Mouse (Mus musculus): ENCODE results near the gene Peak1. TPM values are rescaled to one million over a fixed set of nuclear protein-coding genes. Genes with fewer than 3 reads are reported as not detected.

Gene Peak1
- polyA plus RNA-seq, 1 experiment from 2014 or later: 32.2 TPM

DNA sequence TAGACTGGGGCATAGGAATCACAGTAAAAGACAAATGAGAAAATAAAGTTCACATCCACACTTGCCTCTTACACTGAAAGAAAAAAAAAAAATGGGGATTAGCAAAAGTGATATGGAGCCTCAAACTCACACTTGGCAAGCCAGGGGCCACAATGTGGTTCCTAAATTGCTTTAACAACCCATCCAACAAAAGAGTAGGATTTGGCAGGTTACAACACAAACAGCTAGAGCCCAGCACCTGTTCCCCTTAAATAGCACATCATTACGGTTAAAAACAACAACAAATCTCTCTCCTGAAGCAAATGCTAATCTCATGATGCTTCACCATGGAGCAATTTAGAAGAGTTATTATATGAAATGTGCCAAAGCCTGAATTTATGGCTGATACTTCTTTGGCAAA is 2.5 kb downstream of the Peak1 start:
- ATAC-seq (ENCODE audit: insufficient read depth) (no peak), DNase-seq (peak; percentile 56)
- H3K27me3 ChIP-seq (ENCODE audit: insufficient read depth, low read length): no peaks in the 10 kb centered on the region
- no peaks in the 10 kb centered on the region for H3K9me3 ChIP-seq (ENCODE audit: low read depth, low read length)
- no peak overlapping the region for H3K4me3 ChIP-seq (ENCODE audit: low read depth, low read length)
- 52% methylated on average over 1 of the region's 1 CpGs for WGBS
- peak overlapping the region; percentile 84 for H3K4me2 ChIP-seq
- H3K27ac ChIP-seq (ENCODE audit: low read depth): no peak overlapping the region
- no peak overlapping the region for H3K9ac ChIP-seq
- H3K4me1 ChIP-seq (ENCODE audit: insufficient read depth): no peaks in the 10 kb centered on the region; the same call in 1 of the 2 replicates
- no peak for TF ChIP-seq CTCF (IDR thresholded peaks at IDR 0.05; ENCODE audit: low read depth)
- H3K36me3 ChIP-seq (ENCODE audit: insufficient read depth): no peaks in the 10 kb centered on the region

DNA sequence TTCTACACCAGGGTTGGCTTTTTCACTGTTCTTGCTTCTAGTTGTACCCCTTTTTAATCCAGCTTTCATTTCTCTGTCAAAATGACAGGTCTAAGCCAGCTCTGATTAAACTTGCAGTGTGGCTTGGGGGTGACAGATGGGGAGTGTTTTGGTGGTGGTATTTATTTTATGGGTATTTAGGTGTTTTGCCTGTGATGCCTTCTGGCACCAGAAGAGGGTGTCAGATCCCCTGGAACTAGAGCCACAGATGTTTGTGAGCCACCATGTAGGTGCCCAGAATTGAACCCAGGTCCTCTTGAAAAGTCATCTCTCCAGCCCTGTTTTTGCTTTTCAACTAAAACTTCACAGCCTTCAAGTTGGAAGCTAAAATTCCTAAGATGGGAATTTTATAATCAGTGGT is 3.5 kb downstream of the Peak1 start:
- DNase-seq (no peak), ATAC-seq (ENCODE audit: insufficient read depth) (no peak)
- Histone ChIP-seq H3K27ac (ENCODE audit: low read depth) (no peak overlapping the region), H3K27me3 (ENCODE audit: insufficient read depth, low read length) (no peaks in the 10 kb centered on the region), H3K9me3 (ENCODE audit: low read depth, low read length) (no peaks in the 10 kb centered on the region), H3K9ac (no peak overlapping the region), H3K4me3 (ENCODE audit: low read depth, low read length) (no peak overlapping the region), H3K4me1 (ENCODE audit: insufficient read depth) (no peaks in the 10 kb centered on the region; the same call in 1 of the 2 replicates), H3K36me3 (ENCODE audit: insufficient read depth) (no peaks in the 10 kb centered on the region), H3K4me2 (no peak overlapping the region)
- 0 out of 2 replicates have a peak, but pooled peaks have one; percentile 12 for TF ChIP-seq CTCF (IDR thresholded peaks at IDR 0.05; ENCODE audit: low read depth)

DNA sequence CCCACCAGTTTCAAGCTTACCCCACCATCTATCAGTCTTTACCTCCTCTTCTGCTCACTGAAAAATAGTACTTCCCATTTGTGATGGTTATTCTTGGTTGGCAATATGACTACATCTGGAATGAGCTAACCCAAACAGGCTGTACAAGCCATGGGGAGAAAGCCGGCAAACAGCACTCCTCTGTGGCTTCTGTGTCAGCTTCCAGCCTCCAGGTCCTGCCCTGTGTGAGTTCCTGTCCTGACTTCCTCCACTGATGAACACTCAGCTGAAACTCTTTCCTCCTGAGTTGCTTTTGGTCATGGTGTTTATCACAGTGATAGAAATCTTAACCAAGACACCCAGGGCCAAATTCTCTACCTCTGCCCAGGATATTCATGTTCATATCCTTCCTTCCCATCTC is 5.2 kb downstream of the Peak1 start:
- DNase-seq: no peak
- 67% methylated on average over 1 of the region's 1 CpGs for WGBS
- Histone ChIP-seq H3K9ac (no peak overlapping the region), H3K4me2 (no peak overlapping the region), H3K9me3 (ENCODE audit: low read depth, low read length) (no peaks in the 10 kb centered on the region), H3K27ac (ENCODE audit: low read depth) (no peak overlapping the region), H3K36me3 (ENCODE audit: insufficient read depth) (no peaks in the 10 kb centered on the region), H3K4me1 (ENCODE audit: insufficient read depth) (no peaks in the 10 kb centered on the region; the same call in 1 of the 2 replicates), H3K4me3 (ENCODE audit: low read depth, low read length) (no peak overlapping the region), H3K27me3 (ENCODE audit: insufficient read depth, low read length) (no peaks in the 10 kb centered on the region)
- TF ChIP-seq CTCF (IDR thresholded peaks at IDR 0.05; ENCODE audit: low read depth): no peak
- no peak for ATAC-seq (ENCODE audit: insufficient read depth)

DNA sequence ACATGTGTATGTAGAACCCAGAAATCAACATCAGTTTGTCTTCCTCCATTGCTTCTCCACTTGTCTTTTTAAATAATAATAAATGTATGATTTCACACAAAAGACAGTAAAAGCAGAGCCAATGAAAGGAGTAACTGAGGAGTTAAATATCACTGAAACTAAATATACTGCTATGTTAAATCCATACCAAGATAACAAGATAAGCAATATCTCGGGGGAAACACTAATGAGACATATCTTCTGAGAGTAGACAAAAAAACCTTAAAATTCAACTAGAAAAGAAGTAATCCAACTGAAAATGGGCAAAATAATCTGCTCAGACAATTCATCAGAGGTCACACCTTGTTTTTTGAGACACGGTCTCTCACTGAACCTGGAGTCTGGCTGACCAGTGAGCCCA is 7.9 kb downstream of the Peak1 start:
- no peak overlapping the region for H3K4me2 ChIP-seq
- no peaks in the 10 kb centered on the region for H3K9me3 ChIP-seq (ENCODE audit: low read depth, low read length)
- H3K27me3 ChIP-seq (ENCODE audit: insufficient read depth, low read length): no peaks in the 10 kb centered on the region
- no peak for ATAC-seq (ENCODE audit: insufficient read depth)
- no peak overlapping the region for H3K9ac ChIP-seq
- no peaks in the 10 kb centered on the region for H3K36me3 ChIP-seq (ENCODE audit: insufficient read depth)
- TF ChIP-seq CTCF (IDR thresholded peaks at IDR 0.05; ENCODE audit: low read depth): no peak
- H3K27ac ChIP-seq (ENCODE audit: low read depth): no peak overlapping the region
- no peaks in the 10 kb centered on the region; the same call in 1 of the 2 replicates for H3K4me1 ChIP-seq (ENCODE audit: insufficient read depth)
- 68% methylated on average over 2 of the region's 2 CpGs for WGBS
- DNase-seq: no peak
- H3K4me3 ChIP-seq (ENCODE audit: low read depth, low read length): no peak overlapping the region

DNA sequence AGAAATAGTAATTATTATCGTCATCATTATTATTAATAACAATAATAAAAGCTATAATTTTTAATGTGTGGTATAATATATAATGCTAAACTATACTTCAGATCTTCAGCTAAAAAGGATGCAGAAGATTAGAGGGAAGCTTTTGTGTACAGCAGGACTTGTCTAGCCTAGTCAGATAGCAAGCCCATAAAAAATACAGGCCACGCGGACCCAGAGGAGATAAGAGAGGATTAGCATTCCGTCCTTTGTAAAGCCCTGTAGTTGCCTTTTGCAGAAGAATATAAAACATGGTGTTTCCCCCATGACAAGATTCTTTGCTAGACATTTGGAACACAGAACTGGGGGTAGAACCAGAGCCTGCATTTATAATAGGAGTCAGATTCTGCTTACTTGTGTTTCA is 13.2 kb downstream of the Peak1 start:
- Histone ChIP-seq H3K4me2 (no peak overlapping the region), H3K9ac (no peak overlapping the region), H3K4me3 (ENCODE audit: low read depth, low read length) (no peak overlapping the region), H3K36me3 (ENCODE audit: insufficient read depth) (no peaks in the 10 kb centered on the region), H3K27me3 (ENCODE audit: insufficient read depth, low read length) (no peaks in the 10 kb centered on the region), H3K27ac (ENCODE audit: low read depth) (no peak overlapping the region), H3K9me3 (ENCODE audit: low read depth, low read length) (no peaks in the 10 kb centered on the region), H3K4me1 (ENCODE audit: insufficient read depth) (no peaks in the 10 kb centered on the region; the same call in 1 of the 2 replicates)
- no peak for DNase-seq
- WGBS: 52% methylated on average over 4 of the region's 4 CpGs
- ATAC-seq (ENCODE audit: insufficient read depth): no peak
- TF ChIP-seq CTCF (IDR thresholded peaks at IDR 0.05; ENCODE audit: low read depth): no peak

DNA sequence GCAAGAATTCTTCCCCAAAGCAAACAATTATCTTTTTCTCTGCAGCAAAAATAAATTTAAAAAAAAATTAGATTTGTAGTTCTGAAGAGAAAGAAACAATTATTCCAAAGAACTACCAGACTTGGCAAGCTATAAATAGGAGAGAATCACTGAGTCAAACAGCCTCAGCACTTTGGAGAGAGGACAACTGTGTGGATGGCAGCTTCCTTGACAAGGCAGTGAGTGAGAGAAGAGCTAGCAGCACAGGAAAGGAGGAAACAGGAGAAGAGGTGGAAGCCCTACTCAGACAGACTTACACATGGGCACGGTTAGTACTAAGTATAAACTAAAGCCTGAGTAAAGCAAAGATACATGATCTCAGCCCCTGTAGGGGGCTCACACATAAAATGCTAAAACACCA is 21.6 kb downstream of the Peak1 start:
- DNase-seq (no peak), ATAC-seq (ENCODE audit: insufficient read depth) (no peak)
- H3K9me3 ChIP-seq (ENCODE audit: low read depth, low read length): no peaks in the 10 kb centered on the region
- no peaks in the 10 kb centered on the region for H3K27me3 ChIP-seq (ENCODE audit: insufficient read depth, low read length)
- no peak for TF ChIP-seq CTCF (IDR thresholded peaks at IDR 0.05; ENCODE audit: low read depth)
- no peaks in the 10 kb centered on the region for H3K4me1 ChIP-seq (ENCODE audit: insufficient read depth)
- no peak overlapping the region for H3K4me3 ChIP-seq (ENCODE audit: low read depth, low read length)
- no peak overlapping the region for H3K27ac ChIP-seq (ENCODE audit: low read depth)
- H3K36me3 ChIP-seq (ENCODE audit: insufficient read depth): no peaks in the 10 kb centered on the region
- 40% methylated on average over 1 of the region's 1 CpGs for WGBS
- H3K4me2 ChIP-seq: no peak overlapping the region
- H3K9ac ChIP-seq: no peak overlapping the region

DNA sequence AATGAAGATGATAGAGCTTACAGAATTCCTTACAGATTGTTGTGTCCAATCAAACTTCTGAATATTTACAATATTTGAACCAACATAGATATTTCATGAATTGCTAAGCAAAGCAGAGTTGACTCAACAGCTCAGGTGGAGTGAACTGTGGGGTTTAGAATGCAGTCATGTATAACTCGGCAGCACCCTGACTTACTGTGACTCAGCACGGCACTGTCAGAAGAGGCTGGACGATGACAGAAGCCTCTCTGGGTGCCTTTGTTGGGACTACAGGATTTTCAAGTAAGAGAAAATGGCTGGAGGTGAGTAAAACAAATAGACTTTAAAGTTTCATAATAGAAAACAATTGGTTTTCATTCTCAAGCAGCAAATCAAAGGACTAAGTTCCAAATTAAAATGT is 25.0 kb downstream of the Peak1 start:
- DNase-seq (no peak), ATAC-seq (ENCODE audit: insufficient read depth) (no peak)
- Histone ChIP-seq H3K9ac (no peak overlapping the region), H3K4me1 (ENCODE audit: insufficient read depth) (no peaks in the 10 kb centered on the region), H3K4me3 (ENCODE audit: low read depth, low read length) (no peak overlapping the region), H3K27me3 (ENCODE audit: insufficient read depth, low read length) (no peaks in the 10 kb centered on the region), H3K27ac (ENCODE audit: low read depth) (no peak overlapping the region), H3K36me3 (ENCODE audit: insufficient read depth) (no peaks in the 10 kb centered on the region), H3K4me2 (no peak overlapping the region), H3K9me3 (ENCODE audit: low read depth, low read length) (no peaks in the 10 kb centered on the region)
- WGBS: 83% methylated on average over 3 of the region's 3 CpGs
- TF ChIP-seq CTCF (IDR thresholded peaks at IDR 0.05; ENCODE audit: low read depth): no peak

DNA sequence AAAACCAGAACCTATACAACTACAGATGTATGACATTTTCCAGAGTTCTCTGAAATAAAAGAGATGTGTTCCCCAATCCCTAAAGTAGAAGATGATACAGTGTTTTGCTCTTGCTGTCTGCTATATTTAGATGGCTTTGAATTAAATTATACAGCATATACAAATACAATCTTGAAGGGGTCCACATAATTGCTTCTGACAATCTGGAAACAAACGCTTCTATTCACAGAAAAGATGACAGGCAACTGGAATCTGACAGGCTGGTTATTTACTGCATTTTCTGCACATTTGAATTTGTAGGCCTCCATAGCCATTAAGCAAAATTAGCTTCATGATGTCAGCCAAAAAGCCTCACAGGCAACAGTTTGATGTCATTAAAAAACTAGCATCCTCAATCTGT is 35.1 kb downstream of the Peak1 start:
- Histone ChIP-seq H3K9me3 (ENCODE audit: low read depth, low read length) (no peaks in the 10 kb centered on the region), H3K4me2 (no peak overlapping the region), H3K36me3 (ENCODE audit: insufficient read depth) (0 out of 2 replicates have a peak, but pooled peaks cover 2% of the 10 kb centered on the region), H3K4me3 (ENCODE audit: low read depth, low read length) (no peak overlapping the region), H3K9ac (no peak overlapping the region), H3K27me3 (ENCODE audit: insufficient read depth, low read length) (no peaks in the 10 kb centered on the region), H3K4me1 (ENCODE audit: insufficient read depth) (no peaks in the 10 kb centered on the region), H3K27ac (ENCODE audit: low read depth) (no peak overlapping the region)
- no peak for TF ChIP-seq CTCF (IDR thresholded peaks at IDR 0.05; ENCODE audit: low read depth)
- DNase-seq: no peak
- WGBS: 83% methylated on average over 1 of the region's 1 CpGs
- ATAC-seq (ENCODE audit: insufficient read depth): no peak
